Mouse (Mus musculus): ENCODE measurements around the gene Gtf3a. TPM values are rescaled to one million over a fixed set of nuclear protein-coding genes. Genes with fewer than 3 reads are reported as not detected.

Gene Gtf3a
- polyA plus RNA-seq, 1 experiment from 2014 or later = 112 TPM

GRCm38 (mm10) chr5:146994973-146995372, 46.5 kb downstream of the Gtf3a start:
- H3K4me1 ChIP-seq (replicated peaks) = no peaks in the 10 kb centered on the region
- H3K4me3 ChIP-seq = no peak overlapping the region
- no peaks in the 10 kb centered on the region for H3K27me3 ChIP-seq
- 68% methylated on average over 6 of the region's 6 CpGs for WGBS
- H3K9me3 ChIP-seq = no peaks in the 10 kb centered on the region
- no peak overlapping the region for H3K4me2 ChIP-seq
- no peak overlapping the region for H3K9ac ChIP-seq
- ATAC-seq (ENCODE audit: low FRiP score, low read depth) = no peak
- no peaks in the 10 kb centered on the region for H3K36me3 ChIP-seq
- H3K27ac ChIP-seq (replicated peaks) = no peak overlapping the region

GRCm38 (mm10) chr5:146996812-146997211, 48.4 kb downstream of the Gtf3a start:
- no peak for ATAC-seq (ENCODE audit: low FRiP score, low read depth)
- no peak overlapping the region for H3K4me3 ChIP-seq
- H3K9ac ChIP-seq = no peak overlapping the region
- no peaks in the 10 kb centered on the region for H3K4me1 ChIP-seq (replicated peaks)
- no peak overlapping the region for H3K4me2 ChIP-seq
- H3K9me3 ChIP-seq = no peaks in the 10 kb centered on the region
- no peaks in the 10 kb centered on the region for H3K27me3 ChIP-seq
- 83% methylated on average over 7 of the region's 7 CpGs for WGBS
- H3K36me3 ChIP-seq = no peaks in the 10 kb centered on the region
- H3K27ac ChIP-seq (replicated peaks) = no peak overlapping the region

GRCm38 (mm10) chr5:146998802-146999201, 50.3 kb downstream of the Gtf3a start:
- Histone ChIP-seq H3K4me2 (no peak overlapping the region), H3K4me1 (replicated peaks) (no peaks in the 10 kb centered on the region), H3K27ac (replicated peaks) (no peak overlapping the region), H3K36me3 (no peaks in the 10 kb centered on the region), H3K27me3 (no peaks in the 10 kb centered on the region), H3K9ac (no peak overlapping the region), H3K4me3 (no peak overlapping the region), H3K9me3 (no peaks in the 10 kb centered on the region)
- WGBS = 95% methylated on average over 12 of the region's 12 CpGs
- no peak for ATAC-seq (ENCODE audit: low FRiP score, low read depth)

GRCm38 (mm10) chr5:147001312-147001711, 52.9 kb downstream of the Gtf3a start:
- no peak overlapping the region for H3K27ac ChIP-seq (replicated peaks)
- WGBS = 90% methylated on average over 4 of the region's 4 CpGs

GRCm38 (mm10) chr5:147003303-147003702, 54.8 kb downstream of the Gtf3a start:
- no peaks in the 10 kb centered on the region for H3K9me3 ChIP-seq
- H3K4me1 ChIP-seq (replicated peaks) = no peaks in the 10 kb centered on the region
- 52% methylated on average over 1 of the region's 1 CpGs for WGBS
- H3K4me2 ChIP-seq = no peak overlapping the region
- no peak for ATAC-seq (ENCODE audit: low FRiP score, low read depth)
- no peak overlapping the region for H3K27ac ChIP-seq (replicated peaks)
- H3K36me3 ChIP-seq = no peaks in the 10 kb centered on the region
- no peaks in the 10 kb centered on the region for H3K27me3 ChIP-seq
- no peak overlapping the region for H3K4me3 ChIP-seq
- H3K9ac ChIP-seq = no peak overlapping the region

More at GRCm38 (mm10) chr5:147001312-147001711, 52.9 kb downstream of the Gtf3a start:
- Histone ChIP-seq H3K9me3 (no peaks in the 10 kb centered on the region), H3K36me3 (no peaks in the 10 kb centered on the region), H3K27me3 (no peaks in the 10 kb centered on the region), H3K4me1 (replicated peaks) (no peaks in the 10 kb centered on the region), H3K4me2 (no peak overlapping the region), H3K9ac (no peak overlapping the region), H3K4me3 (no peak overlapping the region)
- no peak for ATAC-seq (ENCODE audit: low FRiP score, low read depth)

Other genes with a start within 250 kb of the Gtf3a start
- 16.2 and 17.1 TPM in 2 replicates for gene Usp12, start 153.7 kb upstream of the Gtf3a start, polyA plus RNA-seq (2015; fragmentation: Nextera tagmentation; extraction: Ambion mirVana)
- gene Rpl21, start 115.8 kb upstream of the Gtf3a start, polyA plus RNA-seq (2015; fragmentation: Nextera tagmentation; extraction: Ambion mirVana) = 312 and 347 TPM in 2 replicates
- 9.3 and 9.9 TPM in 2 replicates for gene Rasl11a, start 103.6 kb upstream of the Gtf3a start, polyA plus RNA-seq (2015; fragmentation: Nextera tagmentation; extraction: Ambion mirVana)
- gene Mtif3, start 15.1 kb downstream of the Gtf3a start, polyA plus RNA-seq (2015; fragmentation: Nextera tagmentation; extraction: Ambion mirVana) = 26.7 and 29.0 TPM in 2 replicates
- gene Lnx2, start 127.9 kb downstream of the Gtf3a start, polyA plus RNA-seq (2015; fragmentation: Nextera tagmentation; extraction: Ambion mirVana) = 4.5 and 6.5 TPM in 2 replicates
- gene Polr1d, start 128.4 kb downstream of the Gtf3a start, polyA plus RNA-seq (2015; fragmentation: Nextera tagmentation; extraction: Ambion mirVana) = 97.8 and 104 TPM in 2 replicates
- 7.4 and 9.3 TPM in 2 replicates for gene Gsx1, start 240.0 kb downstream of the Gtf3a start, polyA plus RNA-seq (2015; fragmentation: Nextera tagmentation; extraction: Ambion mirVana)